Mouse (Mus musculus) kidney, adult 18-20 months (tissue): ENCODE results near the gene Vezf1.

ENCODE experiments used
- DNase-seq: peaks from one replicate; pipeline ENCODE4 v3.0.0; 2021

The Vezf1 gene

GRCm38 (mm10) chr11:88054589-88054988, 13.5 kb upstream of the Vezf1 start:
- peak; percentile 49 for DNase-seq

- no peak for DNase-seq
These were observed 12.3 kb upstream of the Vezf1 start for GRCm38 (mm10) chr11:88055777-88056176.

- DNase-seq, result no peak
These were observed 10.3 kb upstream of the Vezf1 start for GRCm38 (mm10) chr11:88057788-88058187.

GRCm38 (mm10) chr11:88059141-88059540, 8.9 kb upstream of the Vezf1 start:
- peak; percentile 54 for DNase-seq

- DNase-seq, result no peak
These were observed 6.0 kb upstream of the Vezf1 start for GRCm38 (mm10) chr11:88061892-88062625.

- DNase-seq, result no peak
These were observed 2.3 kb upstream of the Vezf1 start for GRCm38 (mm10) chr11:88065732-88066131.

- DNase-seq, result no peak
These were observed 891 bp upstream of the Vezf1 start for GRCm38 (mm10) chr11:88067191-88067585.

GRCm38 (mm10) chr11:88068411-88069245, 549 bp downstream of the Vezf1 start:
- peak; percentile 79 for DNase-seq

GRCm38 (mm10) chr11:88069246-88069570, 1.1 kb downstream of the Vezf1 start:
- DNase-seq, result no peak

- no peak for DNase-seq
These were observed 2.3 kb downstream of the Vezf1 start for GRCm38 (mm10) chr11:88070392-88070791.

GRCm38 (mm10) chr11:88071113-88071512, 3.0 kb downstream of the Vezf1 start:
- no peak for DNase-seq

GRCm38 (mm10) chr11:88073343-88073875, 5.3 kb downstream of the Vezf1 start:
- no peak for DNase-seq

GRCm38 (mm10) chr11:88075701-88076100, 7.6 kb downstream of the Vezf1 start:
- no peak for DNase-seq

GRCm38 (mm10) chr11:88076394-88076793, 8.3 kb downstream of the Vezf1 start:
- no peak for DNase-seq

- no peak for DNase-seq
These were observed 15.6 kb downstream of the Vezf1 start for GRCm38 (mm10) chr11:88083699-88084098.

- DNase-seq, result peak; percentile 85
These were observed 18.9 kb downstream of the Vezf1 start for GRCm38 (mm10) chr11:88086737-88087627.

- no peak for DNase-seq
These were observed 21.1 kb downstream of the Vezf1 start for GRCm38 (mm10) chr11:88089150-88089549.

- DNase-seq, result no peak
These were observed 22.2 kb downstream of the Vezf1 start for GRCm38 (mm10) chr11:88090293-88090692.

- no peak for DNase-seq
These were observed 23.9 kb downstream of the Vezf1 start for GRCm38 (mm10) chr11:88091949-88092348.

- no peak for DNase-seq
These were observed 29.1 kb downstream of the Vezf1 start for GRCm38 (mm10) chr11:88097173-88097572.

GRCm38 (mm10) chr11:88098021-88098729, 30.1 kb downstream of the Vezf1 start, which contains the start of gene Cuedc1:
Gene Cuedc1, plus strand, starts transcription at chr11:88098058.
- DNase-seq, result no peak
